Comparison of ENCODE assay signal across 25 mouse cellular contexts in the genomic region with DNA sequence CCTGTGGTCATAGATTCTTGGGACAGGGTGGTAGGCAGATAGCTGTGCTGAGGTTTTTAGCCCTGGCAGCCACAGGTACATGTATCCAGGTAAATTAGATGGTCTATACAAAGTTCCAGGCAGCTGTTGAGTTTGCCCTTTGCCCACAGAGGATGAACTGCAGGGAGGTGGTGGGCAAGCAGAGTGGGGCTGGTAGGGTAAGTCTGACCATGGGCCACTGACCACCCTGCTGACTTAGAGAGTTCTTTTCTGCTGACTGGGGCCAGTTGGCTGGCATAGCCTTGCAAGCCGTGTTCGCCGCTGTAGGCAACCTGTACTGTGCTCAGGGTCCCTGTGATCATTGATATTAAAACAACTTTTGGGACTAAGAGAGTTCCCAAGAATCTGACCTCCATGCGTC. TPM values are rescaled to one million over a fixed set of nuclear protein-coding genes. Genes with fewer than 3 reads are reported as not detected.
DNase-seq lines count a peak whose midpoint lies in the region; ATAC-seq and TF ChIP-seq lines count a peak whose summit lies in the region.
"Had no signal": no experiment of that assay in that cellular context is flagged by ENCODE, and none has a peak within 500 bp of the region (broad histone marks: within the 10 kb centered on the region; RNA-seq: fewer than 3 reads in every experiment).

No protein-coding gene starts in this region.

- WGBS in kidney, adult 2 months, result 64% methylated on average over 4 of the region's 4 CpGs
- WGBS in kidney, embryonic 14.5 days, result 92% methylated on average over 4 of the region's 4 CpGs
- 85% methylated on average over 4 of the region's 4 CpGs for WGBS in kidney, postnatal 0 days
- 95% methylated on average over 4 of the region's 4 CpGs for WGBS in midbrain, embryonic 16.5 days

- no peak for TF ChIP-seq CTCF in kidney, adult 2 months (conservative IDR thresholded peaks at IDR 0.05; ENCODE audit: insufficient read depth, insufficient read length, low read depth, low read length)
- no peak for TF ChIP-seq CTCF in kidney, postnatal 0 days (IDR thresholded peaks at IDR 0.05; ENCODE audit: low read depth)

- no peak overlapping the region for H3K27ac ChIP-seq in kidney, adult 2 months (ENCODE audit: insufficient read depth, low read depth, low read length)
- H3K27ac ChIP-seq in kidney, embryonic 14.5 days (ENCODE audit: low read depth, low read length), result no peak overlapping the region
- H3K27ac ChIP-seq in kidney, postnatal 0 days, result no peak overlapping the region
- no peak overlapping the region for H3K27ac ChIP-seq in midbrain, embryonic 16.5 days (ENCODE audit: low read length)
- H3K27ac ChIP-seq: embryonic facial prominence, embryonic 12.5 days; embryonic facial prominence, embryonic 15.5 days; gastrocnemius, adult 2 months; hindbrain, embryonic 12.5 days had no signal

- H3K9ac ChIP-seq in kidney, embryonic 14.5 days (ENCODE audit: low read depth, low read length), result no peak overlapping the region
- no peak overlapping the region for H3K9ac ChIP-seq in kidney, postnatal 0 days (ENCODE audit: low read depth, low read length)
- H3K9ac ChIP-seq in midbrain, embryonic 16.5 days (ENCODE audit: low read depth, low read length), result no peak overlapping the region
- H3K9ac ChIP-seq: embryonic facial prominence, embryonic 12.5 days; embryonic facial prominence, embryonic 15.5 days; forebrain, postnatal 0 days; hindbrain, embryonic 12.5 days had no signal

- ATAC-seq in kidney, embryonic 14.5 days (ENCODE audit: low FRiP score, low TSS enrichment), result no peak
- ATAC-seq in kidney, postnatal 0 days (replicated peaks; ENCODE audit: low FRiP score, low read depth), result 0 out of 2 replicates have a peak, but pooled peaks have one; percentile 29
- no peak for ATAC-seq in midbrain, embryonic 16.5 days
- ATAC-seq: forebrain, embryonic 14.5 days; forebrain, postnatal 0 days; Patski had no signal

- no peak for TF ChIP-seq POLR2A in kidney, adult 2 months (IDR thresholded peaks at IDR 0.05; ENCODE audit: low read depth, low read length)

- no peak overlapping the region for H3K4me3 ChIP-seq in kidney, adult 2 months (ENCODE audit: insufficient read depth, low read depth, low read length)
- H3K4me3 ChIP-seq in kidney, embryonic 14.5 days (ENCODE audit: low read length), result no peak overlapping the region
- H3K4me3 ChIP-seq in kidney, postnatal 0 days (replicated peaks; ENCODE audit: low read depth, low read length), result no peak overlapping the region
- H3K4me3 ChIP-seq in midbrain, embryonic 16.5 days (ENCODE audit: low read depth, low read length), result no peak overlapping the region
- H3K4me3 ChIP-seq: embryonic facial prominence, embryonic 12.5 days; embryonic facial prominence, embryonic 15.5 days; gastrocnemius, adult 2 months; hindbrain, embryonic 12.5 days had no signal

- H3K4me2 ChIP-seq in kidney, embryonic 14.5 days (replicated peaks; ENCODE audit: low read depth, low read length), result no peak overlapping the region
- no peak overlapping the region for H3K4me2 ChIP-seq in kidney, postnatal 0 days (ENCODE audit: low read length)
- no peak overlapping the region for H3K4me2 ChIP-seq in midbrain, embryonic 16.5 days (ENCODE audit: low read length)
- H3K4me2 ChIP-seq: embryonic facial prominence, embryonic 12.5 days; embryonic facial prominence, embryonic 15.5 days; heart, embryonic 11.5 days; hindbrain, embryonic 12.5 days had no signal

- peak; percentile 64 for DNase-seq in kidney, adult 2 months
- DNase-seq in kidney, adult 9 months, result peak; percentile 53
- DNase-seq in kidney, postnatal 0 days (ENCODE audit: low spot score), result no peak
- DNase-seq in kidney, postnatal 25 days, result peak; percentile 45 to 84
- no peak for DNase-seq in right cerebral cortex, postnatal 4 days
- DNase-seq: adrenal gland, postnatal 10 days; B cell, adult 2 months; cerebellum, adult 11 months; cerebellum, adult 2 months; cerebellum, adult 9-11 months; cerebellum, postnatal 25 days; forebrain, postnatal 0 days; gastrocnemius, adult 2 months; gastrocnemius, postnatal 14 days; heart, adult 11 months had no signal

- H3K27me3 ChIP-seq in kidney, adult 2 months (replicated peaks; ENCODE audit: control insufficient read depth, insufficient read depth, low read length), result no peaks in the 10 kb centered on the region
- H3K27me3 ChIP-seq in kidney, embryonic 14.5 days (ENCODE audit: control insufficient read depth, insufficient read depth, low read length), result no peaks in the 10 kb centered on the region
- no peaks in the 10 kb centered on the region for H3K27me3 ChIP-seq in kidney, postnatal 0 days (ENCODE audit: insufficient read depth, low read length)
- H3K27me3 ChIP-seq in midbrain, embryonic 16.5 days (ENCODE audit: control insufficient read depth, insufficient read depth, low read depth, low read length), result no peaks in the 10 kb centered on the region
- H3K27me3 ChIP-seq: CH12.LX; embryonic facial prominence, embryonic 12.5 days; embryonic facial prominence, embryonic 15.5 days; hindbrain, embryonic 12.5 days; Patski had no signal

- peaks cover 12% of the 10 kb centered on the region; the same call in 1 of the 2 replicates for H3K4me1 ChIP-seq in kidney, adult 2 months (ENCODE audit: control insufficient read depth, insufficient read depth, low read length)
- H3K4me1 ChIP-seq in kidney, embryonic 14.5 days (ENCODE audit: control insufficient read depth, insufficient read depth, low read length), result no peaks in the 10 kb centered on the region
- no peaks in the 10 kb centered on the region for H3K4me1 ChIP-seq in kidney, postnatal 0 days (replicated peaks; ENCODE audit: insufficient read depth, low read length)
- no peaks in the 10 kb centered on the region for H3K4me1 ChIP-seq in midbrain, embryonic 16.5 days (ENCODE audit: control insufficient read depth, insufficient read depth, low read length)
- H3K4me1 ChIP-seq: embryonic facial prominence, embryonic 12.5 days; embryonic facial prominence, embryonic 15.5 days; hindbrain, embryonic 12.5 days had no signal

- no peaks in the 10 kb centered on the region for H3K9me3 ChIP-seq in kidney, embryonic 14.5 days (ENCODE audit: control insufficient read depth, low read length)
- no peaks in the 10 kb centered on the region for H3K9me3 ChIP-seq in kidney, postnatal 0 days (replicated peaks; ENCODE audit: low read length)
- no peaks in the 10 kb centered on the region for H3K9me3 ChIP-seq in midbrain, embryonic 16.5 days (replicated peaks; ENCODE audit: control insufficient read depth, low read length, poor library complexity, severe bottlenecking)
- H3K9me3 ChIP-seq: embryonic facial prominence, embryonic 12.5 days; embryonic facial prominence, embryonic 15.5 days; G1E; hindbrain, embryonic 12.5 days had no signal

- no peaks in the 10 kb centered on the region for H3K36me3 ChIP-seq in kidney, adult 2 months (ENCODE audit: control insufficient read depth, insufficient read depth, low read length)
- peaks cover 17% of the 10 kb centered on the region for H3K36me3 ChIP-seq in kidney, embryonic 14.5 days (ENCODE audit: control insufficient read depth, insufficient read depth, low read length)
- H3K36me3 ChIP-seq in kidney, postnatal 0 days (ENCODE audit: insufficient read depth, low read length), result peaks cover 8% of the 10 kb centered on the region; the same call in 1 of the 2 replicates
- no peaks in the 10 kb centered on the region for H3K36me3 ChIP-seq in midbrain, embryonic 16.5 days (ENCODE audit: control insufficient read depth, insufficient read depth, low read length)
- H3K36me3 ChIP-seq: G1E; hindbrain, embryonic 12.5 days had no signal

RNA-seq across cellular contexts. Expression of a gene that starts 36.1 kb away (rescaled TPM):
- polyA plus RNA-seq in kidney, adult 2 months (2012; rRNA removed), result 78.1 and 88.4 TPM in 2 replicates
- polyA plus RNA-seq in kidney, embryonic 14.5 days (2014; fragmentation: Nextera tagmentation; extraction: Ambion mirVana), result 15.7 and 18.2 TPM in 2 replicates
- polyA plus RNA-seq in kidney, postnatal 0 days (2015; fragmentation: Nextera tagmentation; extraction: Ambion mirVana), result 21.4 and 23.8 TPM in 2 replicates
- 14.7 and 15.7 TPM in 2 replicates for polyA plus RNA-seq in midbrain, embryonic 16.5 days (2015; fragmentation: Nextera tagmentation; extraction: Ambion mirVana)

Comparison
In these comparisons a context has a peak if more than half of its experiments do, and no peak if none do; other contexts are left out.
1. DNase-seq: peak in kidney, adult 2 months (single experiment), kidney, adult 9 months (single experiment) and kidney, postnatal 25 days (2 of 2); none in kidney, postnatal 0 days (single experiment) and right cerebral cortex, postnatal 4 days (single experiment).